Mouse (Mus musculus) heart, embryonic 15.5 days (tissue): ENCODE measurements around the gene Zmym4. TPM values are rescaled to one million over a fixed set of nuclear protein-coding genes. Genes with fewer than 3 reads are reported as not detected.
"Not testable (repeated sequence)": the region's sequence is repeated elsewhere in the genome, so short reads cannot be mapped to it uniquely, and the experiment has no call there.

Experiments used
- ATAC-seq: fragments of 200-750 bp; cut with Nextera tagmentation; replicated peaks from 2 replicates; pipeline ENCODE4 v1.8.0; 2017; ENCODE audit warnings: low read depth, moderate TSS enrichment; ENCODE audit not compliant: insufficient number of reproducible peaks, insufficient read depth, low FRiP score
- H3K27ac ChIP-seq: fragments of 300-500 bp; sonication (generic); 2 replicates; pipeline ENCODE4 v1.5.1; 2015; ENCODE audit warnings: mild to moderate bottlenecking, inconsistent platforms
- H3K27me3 ChIP-seq: fragments of 300-500 bp; sonication (generic); 2 replicates; pipeline ENCODE4 v1.6.1; 2015; ENCODE audit warnings: inconsistent platforms
- H3K36me3 ChIP-seq: fragments of 300-500 bp; sonication (generic); 2 replicates; pipeline ENCODE4 v1.6.1; 2015; ENCODE audit warnings: mild to moderate bottlenecking, inconsistent platforms
- H3K4me1 ChIP-seq: fragments of 300-500 bp; sonication (generic); replicated peaks from 2 replicates; pipeline ENCODE4 v1.6.1; 2015; ENCODE audit warnings: inconsistent platforms
- H3K4me2 ChIP-seq: fragments of 300-500 bp; sonication (generic); 2 replicates; pipeline ENCODE4 v1.6.1; 2015; ENCODE audit warnings: inconsistent platforms, mild to moderate bottlenecking, moderate library complexity
- H3K4me3 ChIP-seq: fragments of 300-500 bp; sonication (generic); 2 replicates; pipeline ENCODE4 v1.5.1; 2015; ENCODE audit warnings: mild to moderate bottlenecking, inconsistent platforms
- H3K9ac ChIP-seq: fragments of 300-500 bp; sonication (generic); 2 replicates; pipeline ENCODE4 v1.6.1; 2015; ENCODE audit warnings: mild to moderate bottlenecking, inconsistent platforms
- H3K9me3 ChIP-seq: fragments of 300-500 bp; sonication (generic); replicated peaks from 2 replicates; pipeline ENCODE4 v1.6.1; 2016; ENCODE audit warnings: inconsistent platforms
- WGBS: fragments of 180-500 bp; shearing (Covaris S2); methylation state at CpG from one replicate; pipeline ENCODE4 v1.1.7; 2015; ENCODE audit warnings: mixed read lengths; 5-methylcytosine and 5-hydroxymethylcytosine counted together
- polyA plus RNA-seq: library from polyadenylated mRNA; unstranded; fragments of >200 nt; fragmentation: Nextera tagmentation; extraction: Ambion mirVana; gene quantifications from 2 replicates; pipeline ENCODE4 v1.2.1, GENCODE M21; 2015

The Zmym4 gene
- 12.0 and 12.4 TPM in 2 replicates for polyA plus RNA-seq

DNA sequence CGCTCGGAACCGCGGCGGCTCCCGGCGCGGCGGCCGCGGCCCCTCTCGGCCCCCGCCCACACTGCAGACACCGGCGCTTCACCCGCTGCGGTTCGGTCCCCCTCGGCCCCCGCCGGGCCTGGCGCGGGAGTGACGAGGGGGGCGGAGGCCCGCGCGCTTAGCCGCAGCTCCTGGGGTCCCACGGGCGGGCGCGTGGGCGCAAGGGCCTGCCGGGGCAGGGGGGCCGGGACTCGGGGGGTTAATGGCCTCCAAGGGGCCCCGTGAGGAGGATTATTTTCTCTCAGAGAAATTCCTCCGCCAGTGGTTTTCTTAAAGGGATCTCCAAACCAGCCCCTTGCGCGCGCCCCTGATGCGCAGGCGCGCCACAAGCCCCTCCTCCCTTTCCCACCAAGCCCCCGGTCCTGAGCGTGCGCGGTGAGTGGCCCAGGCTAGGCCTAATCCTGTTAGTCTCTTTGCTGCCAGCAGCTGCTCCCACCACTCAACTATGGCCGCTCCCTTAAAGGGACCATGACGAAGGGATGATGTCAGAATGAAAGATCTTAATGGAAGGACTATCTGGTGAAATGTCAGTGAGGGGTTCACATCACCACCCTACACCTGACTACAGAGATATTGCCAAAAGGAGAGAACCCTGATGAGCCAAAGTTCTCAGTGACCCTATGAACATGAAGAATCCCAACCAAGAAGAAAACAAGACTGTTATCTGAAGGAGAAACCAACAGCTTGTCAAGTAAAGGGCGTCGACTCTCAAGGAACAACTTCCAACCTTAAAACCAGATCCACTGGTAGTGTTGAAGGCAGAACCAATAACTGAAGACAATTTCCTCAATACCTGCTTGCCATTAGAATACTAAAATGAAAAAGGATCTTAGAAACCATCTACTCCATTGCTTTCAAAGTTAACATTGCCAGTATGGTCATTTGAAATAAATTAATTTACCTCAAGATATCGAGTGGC, at the start of gene Zmym4:
Zmym4 (minus strand) TSS at position 272 of the 958 bp plus-strand sequence.
- 5% methylated on average over 54 of the region's 54 CpGs for WGBS
- H3K27me3 ChIP-seq, result no peaks in the 10 kb centered on the region
- H3K4me3 ChIP-seq, result peak within 1 kb of the TSS; percentile 99
- peak within 1 kb of the TSS; percentile 97 for H3K27ac ChIP-seq
- H3K9me3 ChIP-seq, result no peaks in the 10 kb centered on the region
- no peaks in the 10 kb centered on the region for H3K36me3 ChIP-seq
- peak within 1 kb of the TSS; percentile 79 for H3K4me2 ChIP-seq
- peaks cover 7% of the 10 kb centered on the region for H3K4me1 ChIP-seq
- H3K9ac ChIP-seq, result peak within 1 kb of the TSS; percentile 99
- peak; percentile 97 for ATAC-seq

DNA sequence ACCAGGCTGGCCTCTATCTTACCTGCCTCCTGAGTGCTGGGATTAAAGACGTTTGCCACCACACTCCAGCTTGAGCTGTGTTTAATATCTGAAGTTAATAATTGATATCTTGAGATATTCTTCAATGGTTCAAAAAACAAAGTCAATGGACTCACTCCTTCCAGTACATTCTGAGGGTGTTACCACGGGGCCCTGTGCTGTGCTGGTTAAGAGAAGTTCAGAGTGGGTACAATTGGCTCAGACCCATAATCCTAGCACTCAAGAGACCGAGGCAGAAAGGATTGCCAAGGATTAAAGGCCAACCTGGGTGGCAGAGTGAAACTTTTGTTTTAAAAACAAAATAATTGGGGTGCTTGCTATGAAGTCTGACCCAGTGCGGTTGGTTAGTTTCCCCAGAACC, 48.4 kb upstream of the Zmym4 start:
- Histone ChIP-seq H3K4me3 (no peak overlapping the region), H3K27me3 (no peaks in the 10 kb centered on the region), H3K36me3 (no peaks in the 10 kb centered on the region), H3K4me1 (no peaks in the 10 kb centered on the region; the same call in 1 of the 2 replicates), H3K4me2 (no peak overlapping the region), H3K9ac (no peak overlapping the region), H3K27ac (no peak overlapping the region), H3K9me3 (no peaks in the 10 kb centered on the region)
- no peak for ATAC-seq
- 83% methylated on average over 4 of the region's 4 CpGs for WGBS

DNA sequence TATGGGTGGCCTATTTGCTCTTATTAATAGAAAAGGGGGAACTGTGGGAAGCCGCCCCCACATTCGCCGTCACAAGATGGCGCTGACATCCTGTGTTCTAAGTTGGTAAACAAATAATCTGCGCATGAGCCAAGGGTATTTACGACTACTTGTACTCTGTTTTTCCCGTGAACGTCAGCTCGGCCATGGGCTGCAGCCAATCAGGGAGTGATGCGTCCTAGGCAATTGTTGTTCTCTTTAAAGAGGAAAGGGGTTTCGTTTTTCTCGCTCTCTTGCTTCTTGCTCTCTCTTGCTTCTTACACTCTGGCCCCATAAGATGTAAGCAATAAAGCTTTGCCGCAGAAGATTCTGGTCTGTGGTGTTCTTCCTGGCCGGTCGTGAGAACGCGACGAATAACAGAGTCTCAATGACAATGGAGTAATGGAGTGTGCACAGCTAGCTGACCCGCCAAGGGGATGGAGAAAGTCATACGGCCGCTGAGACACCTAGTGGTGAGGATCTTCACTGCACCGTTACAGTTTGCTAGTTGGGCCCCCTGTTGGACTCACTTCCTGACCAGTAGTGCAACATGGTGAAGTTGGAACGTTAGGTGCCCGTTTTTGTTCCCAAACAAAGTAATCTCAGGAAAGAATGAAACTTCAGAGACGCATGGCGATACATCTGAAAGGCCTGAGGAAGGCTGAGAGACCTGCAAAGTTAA, 47.5 kb upstream of the Zmym4 start:
- peak overlapping the region; percentile 36; the same call in 1 of the 2 replicates for H3K4me2 ChIP-seq
- 20% methylated on average over 14 of the region's 26 CpGs for WGBS
- not testable (repeated sequence) for H3K27me3 ChIP-seq, H3K36me3 ChIP-seq, H3K9ac ChIP-seq, H3K9me3 ChIP-seq, H3K4me1 ChIP-seq
- peak; percentile 78 for ATAC-seq
- peak overlapping the region; percentile 38 for H3K4me3 ChIP-seq
- peak overlapping the region; percentile 49; the same call in 1 of the 2 replicates for H3K27ac ChIP-seq

DNA sequence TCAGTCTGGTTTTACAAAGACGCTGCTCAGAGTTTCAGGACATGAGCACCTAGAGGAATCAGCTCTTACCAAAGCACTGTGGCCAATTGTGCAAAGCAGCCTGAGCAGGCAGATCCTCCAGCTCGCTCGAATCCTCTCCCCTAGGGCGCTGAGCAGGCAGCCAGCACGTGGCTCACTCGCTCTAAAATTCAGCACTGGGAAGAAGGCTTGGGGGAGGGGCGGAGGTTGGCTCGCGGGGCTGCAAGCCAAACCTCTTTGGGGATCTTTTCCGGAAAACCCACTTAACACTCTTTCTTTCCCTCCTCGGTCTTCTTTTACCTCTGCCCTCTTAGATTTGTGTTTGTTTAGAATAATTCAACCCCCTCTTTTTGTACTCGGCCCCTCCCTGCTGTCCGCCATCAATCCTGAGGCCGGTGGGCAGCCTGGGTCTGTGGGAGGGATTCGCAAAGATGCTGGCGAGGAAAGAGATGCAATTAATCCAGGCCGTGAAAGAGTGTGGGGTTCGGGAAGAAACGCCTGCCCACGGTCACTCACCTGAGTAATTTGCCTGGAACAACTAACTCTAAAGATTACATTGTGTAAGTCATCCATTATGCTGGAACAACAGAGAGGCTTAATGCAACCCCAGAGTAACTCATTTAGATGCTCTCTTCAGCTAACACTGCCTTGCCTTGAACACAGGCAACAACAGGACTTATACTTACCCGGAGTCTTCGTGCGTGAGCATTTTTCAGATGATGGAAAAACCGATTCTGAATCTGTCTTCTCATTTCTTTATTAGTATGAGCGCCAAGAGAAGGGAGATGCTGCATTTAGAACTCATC, 37.4 kb upstream of the Zmym4 start:
- Histone ChIP-seq H3K4me2 (peak overlapping the region; percentile 65), H3K4me3 (peak overlapping the region; percentile 42), H3K27me3 (no peaks in the 10 kb centered on the region; the same call in 1 of the 2 replicates), H3K36me3 (no peaks in the 10 kb centered on the region), H3K4me1 (peaks cover 5% of the 10 kb centered on the region), H3K9me3 (no peaks in the 10 kb centered on the region), H3K27ac (no peak overlapping the region), H3K9ac (peak overlapping the region; percentile 2; the same call in 1 of the 2 replicates)
- no peak for ATAC-seq
- 20% methylated on average over 25 of the region's 25 CpGs for WGBS

DNA sequence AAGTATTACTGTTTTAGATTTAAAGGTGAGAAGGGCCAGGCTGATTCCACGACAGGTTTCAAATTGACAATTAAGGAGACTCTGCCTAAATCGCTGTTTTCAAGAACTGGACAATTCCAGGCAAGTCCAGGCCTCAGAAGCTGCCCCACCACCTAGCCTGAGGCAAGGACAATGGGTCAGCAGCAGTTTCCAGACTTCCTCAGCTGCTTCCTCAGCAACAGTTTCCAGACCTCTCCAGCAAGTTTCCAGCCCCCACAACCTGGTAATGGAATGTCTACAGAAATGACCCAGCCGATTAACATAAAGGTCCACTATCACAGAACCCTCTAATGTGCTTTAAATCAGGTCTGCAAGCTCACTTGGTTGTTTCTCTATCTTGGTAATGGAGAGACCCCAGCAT, 36.4 kb upstream of the Zmym4 start:
- H3K27ac ChIP-seq, result no peak overlapping the region
- ATAC-seq, result no peak
- no peak overlapping the region for H3K9ac ChIP-seq
- no peaks in the 10 kb centered on the region; the same call in 1 of the 2 replicates for H3K27me3 ChIP-seq
- H3K4me3 ChIP-seq, result no peak overlapping the region
- no peaks in the 10 kb centered on the region for H3K9me3 ChIP-seq
- 79% methylated on average over 3 of the region's 3 CpGs for WGBS
- H3K36me3 ChIP-seq, result no peaks in the 10 kb centered on the region
- peaks cover 5% of the 10 kb centered on the region for H3K4me1 ChIP-seq
- no peak overlapping the region for H3K4me2 ChIP-seq

DNA sequence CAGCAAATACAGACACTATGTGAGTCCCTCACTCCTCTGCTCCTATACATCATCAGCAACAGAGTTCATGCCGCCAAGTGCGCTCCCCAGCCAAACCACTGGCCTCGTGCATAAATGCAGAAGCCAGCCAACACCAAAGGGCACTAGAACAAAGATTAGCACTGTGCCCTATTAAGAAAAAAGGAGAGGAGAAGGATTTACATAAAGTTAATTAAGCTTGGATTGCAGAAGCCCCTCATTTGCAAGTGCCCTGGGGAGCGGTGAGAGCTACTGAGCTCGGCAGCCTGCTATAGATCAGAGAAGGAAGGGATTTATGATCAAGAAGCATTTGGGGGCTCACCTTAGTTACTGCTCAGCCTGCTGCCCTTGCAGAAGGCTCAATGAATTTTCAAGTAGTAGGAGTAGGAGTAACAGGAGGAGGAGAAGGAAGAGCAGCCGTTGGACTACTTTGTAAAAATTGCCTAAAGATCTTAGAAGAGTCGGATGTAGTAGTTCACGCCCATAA, 32.7 kb upstream of the Zmym4 start:
- H3K4me1 ChIP-seq, result peaks cover 5% of the 10 kb centered on the region
- no peaks in the 10 kb centered on the region for H3K9me3 ChIP-seq
- H3K36me3 ChIP-seq, result no peaks in the 10 kb centered on the region
- H3K4me2 ChIP-seq, result no peak overlapping the region
- H3K4me3 ChIP-seq, result no peak overlapping the region
- 44% methylated on average over 8 of the region's 8 CpGs for WGBS
- no peaks in the 10 kb centered on the region; the same call in 1 of the 2 replicates for H3K27me3 ChIP-seq
- H3K9ac ChIP-seq, result no peak overlapping the region
- H3K27ac ChIP-seq, result no peak overlapping the region
- ATAC-seq, result no peak

DNA sequence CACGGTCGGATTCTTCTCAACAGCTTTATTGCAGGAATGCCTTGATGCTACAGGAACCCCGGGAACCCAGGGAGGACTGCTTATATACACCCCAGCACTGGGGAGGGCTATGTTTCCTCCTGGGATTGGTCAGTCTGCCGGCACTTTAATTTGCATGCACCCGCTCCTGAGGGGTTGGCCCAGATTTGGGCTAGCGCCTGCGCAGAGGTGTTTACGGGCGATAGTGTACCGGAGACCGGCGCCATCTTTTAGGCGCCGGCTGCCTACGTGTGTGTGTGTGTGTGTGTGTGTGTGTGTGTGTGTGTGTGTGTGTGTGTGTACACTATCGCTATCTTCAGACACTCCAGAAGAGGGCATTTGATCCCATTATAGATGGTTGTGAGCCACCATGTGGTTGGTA, 31.4 kb upstream of the Zmym4 start:
- H3K9ac ChIP-seq, H3K4me1 ChIP-seq, H3K4me3 ChIP-seq, H3K36me3 ChIP-seq, H3K9me3 ChIP-seq, H3K27ac ChIP-seq, H3K27me3 ChIP-seq, ATAC-seq, H3K4me2 ChIP-seq: not testable (repeated sequence)
- WGBS, result 94% methylated on average over 16 of the region's 16 CpGs

DNA sequence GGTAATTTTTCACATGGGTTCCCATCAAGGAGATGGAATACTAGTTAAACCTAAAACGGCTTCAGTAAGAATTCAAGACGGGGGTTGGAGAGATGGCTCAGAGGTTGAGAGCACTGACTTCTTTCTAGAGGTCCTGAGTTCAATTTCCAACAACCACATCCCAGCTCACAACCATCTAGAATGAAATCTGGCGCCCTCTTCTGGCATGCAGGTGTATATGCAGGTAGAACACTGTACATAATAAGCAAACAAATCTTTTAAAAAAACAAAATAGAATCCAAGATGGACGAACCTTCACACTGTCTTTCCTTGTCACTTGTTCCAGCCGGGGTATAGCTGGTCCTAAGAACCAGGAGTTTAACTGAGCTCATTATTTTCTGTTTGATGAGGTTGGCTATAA, 24.4 kb upstream of the Zmym4 start:
- Histone ChIP-seq H3K4me2 (no peak overlapping the region), H3K9me3 (no peaks in the 10 kb centered on the region), H3K9ac (no peak overlapping the region), H3K36me3 (no peaks in the 10 kb centered on the region), H3K27ac (no peak overlapping the region), H3K4me3 (no peak overlapping the region), H3K27me3 (no peaks in the 10 kb centered on the region), H3K4me1 (no peaks in the 10 kb centered on the region)
- 62% methylated on average over 5 of the region's 5 CpGs for WGBS
- no peak for ATAC-seq

DNA sequence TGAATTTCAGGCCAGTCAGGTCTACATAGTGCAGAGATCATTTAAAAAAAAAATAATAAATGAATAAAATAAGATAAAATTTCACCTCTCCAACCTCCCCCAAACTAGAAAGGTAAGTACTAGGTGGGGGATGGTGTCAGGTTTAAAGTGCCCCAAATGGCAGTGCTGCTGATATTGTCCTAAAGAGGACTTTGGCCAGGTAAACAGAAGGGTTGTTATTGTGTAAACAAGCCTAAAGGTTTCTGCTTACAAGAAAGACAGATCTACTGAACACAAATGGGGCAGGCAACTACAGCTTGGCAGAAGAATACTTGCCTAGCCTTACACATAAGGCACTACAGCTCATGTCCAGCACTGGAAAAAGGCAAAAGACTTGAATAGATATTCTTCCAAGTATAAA, 22.6 kb upstream of the Zmym4 start:
- no peaks in the 10 kb centered on the region for H3K9me3 ChIP-seq
- no peaks in the 10 kb centered on the region for H3K36me3 ChIP-seq
- no peak for ATAC-seq
- no peak overlapping the region for H3K4me3 ChIP-seq
- no peaks in the 10 kb centered on the region for H3K27me3 ChIP-seq
- H3K4me2 ChIP-seq, result no peak overlapping the region
- no peaks in the 10 kb centered on the region for H3K4me1 ChIP-seq
- H3K9ac ChIP-seq, result no peak overlapping the region
- no peak overlapping the region for H3K27ac ChIP-seq

DNA sequence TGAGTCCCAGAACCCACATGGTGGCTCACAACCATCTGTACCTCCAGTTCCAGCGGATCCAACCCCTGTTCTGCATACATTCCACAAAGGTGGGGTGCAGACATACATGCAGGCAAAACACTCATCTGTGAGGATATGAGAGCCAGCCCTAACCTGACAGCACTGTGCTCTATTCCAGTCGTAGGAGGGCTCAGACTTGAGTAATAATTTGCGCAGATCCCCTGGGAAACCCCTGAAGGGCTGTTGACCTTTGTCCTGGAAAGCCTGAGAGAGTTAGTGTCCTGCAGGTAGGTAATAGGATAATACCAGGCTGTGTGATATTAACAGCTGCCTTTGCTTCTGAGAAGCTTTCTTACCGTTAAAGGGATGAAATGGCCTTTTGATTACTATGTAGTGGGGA, 20.6 kb upstream of the Zmym4 start:
- H3K9me3 ChIP-seq, result no peaks in the 10 kb centered on the region
- no peak for ATAC-seq
- WGBS, result 72% methylated on average over 4 of the region's 4 CpGs

DNA sequence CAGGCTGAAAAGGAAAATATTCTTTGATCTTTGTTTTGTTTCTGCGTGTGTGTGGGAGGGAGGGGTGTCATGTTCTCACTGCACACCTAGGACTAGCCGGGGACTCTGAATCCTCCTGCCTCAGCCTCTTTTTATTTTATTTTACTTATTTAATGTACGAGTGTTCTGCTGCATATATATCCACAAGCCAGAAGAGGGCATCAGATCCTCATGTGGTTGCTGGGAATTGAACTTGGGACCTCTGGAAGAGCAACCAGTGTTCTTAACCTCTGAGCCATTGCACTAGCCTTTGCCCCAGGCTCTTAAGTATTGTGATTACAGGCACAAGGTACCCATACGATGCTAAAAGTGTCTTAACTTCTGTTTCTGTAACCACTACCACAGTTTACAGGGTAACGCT, 18.8 kb upstream of the Zmym4 start:
- no peak for ATAC-seq
- Histone ChIP-seq H3K4me2 (no peak overlapping the region), H3K9me3 (no peaks in the 10 kb centered on the region), H3K36me3 (no peaks in the 10 kb centered on the region), H3K27ac (no peak overlapping the region), H3K9ac (no peak overlapping the region), H3K27me3 (no peaks in the 10 kb centered on the region), H3K4me3 (no peak overlapping the region), H3K4me1 (no peaks in the 10 kb centered on the region)
- 75% methylated on average over 5 of the region's 5 CpGs for WGBS

More for the DNA sequence above, 20.6 kb upstream of the Zmym4 start:
- Histone ChIP-seq H3K27ac (no peak overlapping the region), H3K27me3 (no peaks in the 10 kb centered on the region), H3K4me2 (no peak overlapping the region), H3K36me3 (no peaks in the 10 kb centered on the region), H3K9ac (no peak overlapping the region), H3K4me3 (no peak overlapping the region), H3K4me1 (no peaks in the 10 kb centered on the region)
